Mouse (Mus musculus): ENCODE results near the gene Def8. TPM values are rescaled to one million over a fixed set of nuclear protein-coding genes. Genes with fewer than 3 reads are reported as not detected.
A peak's percentile ranks its signal among the peaks of the same experiment; 100 is the strongest.

The Def8 gene
- polyA plus RNA-seq (2012; rRNA removed) = 41.5 and 41.8 TPM in 2 replicates

DNA sequence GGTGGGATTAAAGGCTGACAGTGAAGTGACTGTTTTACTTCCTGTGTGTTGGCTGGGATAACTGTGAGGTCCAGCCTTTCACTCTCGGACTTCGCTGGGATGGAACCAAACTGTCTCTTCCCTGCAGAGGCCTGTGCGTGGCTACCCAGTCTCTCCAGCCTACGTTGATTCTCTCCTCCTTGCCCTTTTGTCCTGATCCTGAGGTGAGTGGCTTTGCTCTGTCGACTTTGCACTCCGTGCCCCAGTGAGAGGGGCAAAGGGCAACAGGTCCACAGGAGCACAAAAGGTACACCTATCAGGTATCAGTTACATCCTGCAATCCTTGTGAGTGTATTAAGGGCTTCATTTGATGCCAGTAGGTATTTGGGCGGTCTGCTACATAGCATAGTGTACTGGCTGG is at the start of gene Def8:
TSS of gene Def8 (plus strand) at position 87 of the 400 bp plus-strand sequence.
- DNase-seq (ENCODE audit: extremely low spot score in 1 of 2, low spot score in 1 of 2) = no peak

DNA sequence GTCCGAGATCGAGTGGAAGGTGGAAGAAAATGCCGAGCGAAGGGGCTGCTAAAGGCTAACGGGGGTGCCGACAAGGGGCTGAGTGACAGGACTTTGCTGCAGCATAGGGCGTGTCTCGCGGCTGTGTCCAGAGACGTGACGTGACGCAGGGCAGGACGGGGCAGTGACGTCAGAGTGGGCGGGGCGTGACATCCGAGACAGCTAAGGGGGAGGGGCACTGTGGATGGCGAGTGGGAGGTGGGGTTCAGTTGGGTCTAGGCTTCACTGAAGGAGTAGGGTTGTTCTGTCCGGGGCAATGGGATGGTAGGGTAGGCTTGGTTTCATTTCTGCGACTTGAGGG is 49.1 kb upstream of the Def8 start:
- DNase-seq (ENCODE audit: extremely low spot score in 1 of 2, low spot score in 1 of 2) = peak; percentile 87 to 96

DNA sequence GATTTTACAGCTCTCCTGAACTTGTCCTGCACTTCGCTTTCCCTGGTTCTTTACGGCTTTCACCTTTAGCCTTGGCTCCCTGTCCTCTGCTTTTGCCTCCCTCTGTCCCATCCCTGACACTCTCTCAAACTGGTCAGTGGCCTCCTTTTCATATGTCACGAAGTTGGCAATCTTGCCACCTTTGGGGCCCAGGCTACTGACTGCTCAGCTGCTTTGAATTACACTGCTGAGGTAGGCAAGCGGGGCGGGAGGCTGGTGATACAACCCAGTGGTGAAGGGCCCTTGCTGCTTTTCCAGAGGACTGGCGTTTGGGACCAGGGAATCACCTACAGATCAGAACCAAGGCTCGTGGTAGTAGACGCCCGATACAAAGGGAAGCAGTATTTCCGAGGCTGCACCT is 47.6 kb upstream of the Def8 start:
- DNase-seq (ENCODE audit: extremely low spot score in 1 of 2, low spot score in 1 of 2) = no peak

DNA sequence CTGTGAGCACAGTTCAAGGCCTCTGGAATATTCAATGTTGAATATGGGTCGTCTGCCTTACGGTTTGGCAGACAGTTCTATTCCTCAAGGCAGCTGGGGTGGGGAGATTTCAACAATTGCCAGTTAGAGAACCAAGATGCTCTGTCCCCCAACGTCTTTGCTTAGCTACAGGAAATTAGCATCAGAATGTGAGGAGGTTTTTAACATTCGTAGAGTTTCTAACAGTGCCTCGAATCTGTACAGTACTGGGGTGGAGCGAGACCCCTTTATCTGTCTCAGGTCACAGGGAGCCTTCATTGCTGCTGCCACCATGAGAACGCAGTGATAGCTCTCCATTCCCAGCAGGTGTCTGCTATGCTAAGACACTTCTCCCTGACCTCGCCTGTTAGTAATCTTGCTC is 47.2 kb upstream of the Def8 start:
- no peak for DNase-seq (ENCODE audit: extremely low spot score in 1 of 2, low spot score in 1 of 2)

DNA sequence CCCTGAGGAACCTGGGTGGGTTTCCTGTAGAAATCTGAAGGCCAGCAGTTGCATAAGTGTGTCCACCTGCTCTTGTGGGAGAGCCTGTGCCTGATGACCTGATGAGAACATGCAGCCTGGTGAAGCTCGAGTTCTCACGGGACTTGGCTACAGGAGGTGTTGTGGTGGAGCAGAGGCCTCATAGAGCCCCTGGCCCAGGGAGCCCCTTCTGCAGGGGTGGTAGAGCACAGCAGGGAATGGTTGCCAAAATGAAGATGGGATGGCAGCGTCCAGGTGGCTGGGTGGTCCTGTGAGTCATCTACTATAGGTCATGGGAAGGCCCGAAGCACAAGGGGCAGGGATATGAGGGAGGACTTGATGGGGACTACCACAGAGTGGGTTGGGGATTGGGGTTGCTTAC is 41.6 kb upstream of the Def8 start:
- no peak for DNase-seq (ENCODE audit: extremely low spot score in 1 of 2, low spot score in 1 of 2)

DNA sequence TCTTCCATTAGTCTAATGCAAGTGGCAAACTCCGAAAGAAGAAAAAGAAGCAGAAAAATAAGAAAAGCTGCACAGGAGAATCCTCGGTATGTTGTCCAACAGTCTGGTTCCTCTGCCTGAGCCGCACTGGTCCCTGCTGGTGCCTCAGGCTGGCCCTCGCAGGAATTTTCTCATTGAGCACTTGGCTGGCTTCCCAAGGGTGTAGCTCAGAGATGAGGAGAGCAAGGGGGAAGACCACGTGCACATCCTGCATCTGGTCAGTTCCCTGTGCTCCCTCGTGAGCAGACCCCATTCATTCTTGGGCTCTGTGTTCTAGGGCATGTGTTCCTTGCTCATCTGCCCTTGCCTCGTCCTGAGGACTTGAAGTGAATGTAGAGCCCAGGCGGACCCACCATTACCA is 40.8 kb upstream of the Def8 start:
- DNase-seq (ENCODE audit: extremely low spot score in 1 of 2, low spot score in 1 of 2) = no peak

DNA sequence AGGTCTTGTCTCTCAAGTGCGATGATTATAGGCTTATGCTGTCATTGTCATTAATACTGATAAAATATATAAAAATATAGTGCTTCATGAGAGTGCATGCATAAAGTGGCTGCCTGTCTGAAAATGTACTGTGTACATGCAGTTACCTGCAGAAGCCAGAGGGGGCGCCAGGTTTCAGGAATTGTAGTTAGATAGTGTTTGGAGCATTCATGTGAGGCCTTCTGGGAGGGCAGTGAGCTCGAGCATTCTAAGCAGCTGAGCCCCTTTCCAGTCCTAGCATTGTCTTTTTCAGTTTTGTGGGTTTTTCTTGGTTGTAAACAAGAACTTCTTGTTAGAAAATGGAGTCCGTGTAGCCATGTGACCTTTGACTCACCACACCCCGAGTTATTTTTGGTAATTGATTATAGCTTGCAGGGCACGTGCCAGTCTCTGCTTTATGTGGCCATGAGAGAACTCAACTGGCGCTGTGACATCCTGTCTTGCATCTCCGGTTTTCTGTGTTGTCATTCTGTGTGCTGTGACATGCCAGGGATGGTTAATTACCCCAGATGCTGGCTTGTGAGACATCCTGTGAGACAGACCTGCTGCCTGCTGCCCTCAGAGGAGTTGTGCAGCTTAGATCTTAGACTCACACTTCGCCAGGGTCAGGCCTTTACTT is 38.3 kb upstream of the Def8 start:
- peak in 1 of 2 experiments; percentile 46 for DNase-seq (ENCODE audit: extremely low spot score in 1 of 2, low spot score in 1 of 2)

DNA sequence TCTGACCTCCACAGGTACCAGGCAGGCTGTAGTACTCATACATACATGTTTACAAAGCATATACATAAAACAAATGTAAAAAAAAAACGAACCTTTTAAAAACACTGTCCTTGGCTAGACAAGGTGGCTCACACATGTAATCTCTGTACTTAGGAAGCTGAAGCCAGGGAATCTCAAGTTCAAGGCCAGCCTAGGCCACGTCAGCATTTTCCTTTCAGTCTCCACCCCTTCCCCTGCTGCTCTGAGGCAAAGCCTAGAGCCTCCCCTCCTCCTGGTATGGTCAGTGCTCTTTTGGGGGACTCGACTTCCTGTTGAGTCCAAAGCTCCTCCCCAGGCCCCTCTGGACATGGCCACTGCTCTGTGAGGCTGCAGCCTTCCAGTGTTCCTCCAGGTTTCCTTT is 36.3 kb upstream of the Def8 start:
- DNase-seq (ENCODE audit: extremely low spot score in 1 of 2, low spot score in 1 of 2) = no peak

DNA sequence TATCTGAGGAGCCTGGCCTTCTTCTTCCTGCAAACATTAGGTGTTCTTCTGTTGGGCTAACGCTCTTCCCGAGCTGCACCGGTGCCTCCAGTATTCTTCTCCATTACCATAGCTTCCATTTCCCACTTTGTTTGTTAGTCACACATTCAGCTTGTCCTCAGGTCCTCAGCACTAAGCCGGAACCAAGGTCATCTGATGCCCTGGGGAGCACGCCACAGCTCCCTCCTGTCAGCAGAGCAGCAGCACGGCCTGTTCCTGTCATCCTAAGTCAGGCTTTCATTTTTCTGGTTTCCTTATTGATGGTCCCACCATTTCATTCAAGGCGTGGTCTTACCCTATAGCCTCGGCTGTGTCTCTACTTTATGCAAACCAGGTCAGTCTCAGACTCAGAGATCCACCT is 35.5 kb upstream of the Def8 start:
- no peak for DNase-seq (ENCODE audit: extremely low spot score in 1 of 2, low spot score in 1 of 2)

DNA sequence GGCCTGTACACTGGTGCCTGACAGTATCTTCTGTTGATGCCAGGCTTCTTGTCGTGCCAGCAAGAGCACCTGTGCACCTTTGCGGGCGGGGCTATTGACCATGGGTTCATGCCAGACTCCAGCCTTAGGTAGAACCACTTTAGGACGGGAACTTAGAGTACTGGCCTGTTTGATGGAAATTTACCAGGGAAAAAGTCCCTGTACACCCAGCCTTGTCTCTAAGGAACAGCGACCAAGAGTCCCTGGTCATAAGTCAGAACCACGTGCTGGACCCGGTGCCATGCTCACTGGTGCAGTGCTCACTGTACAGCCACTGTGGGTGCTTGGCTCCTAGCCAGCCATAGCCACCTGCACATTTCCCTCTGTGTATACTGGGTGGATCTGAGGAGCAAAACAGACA is 34.3 kb upstream of the Def8 start:
- no peak for DNase-seq (ENCODE audit: extremely low spot score in 1 of 2, low spot score in 1 of 2)

DNA sequence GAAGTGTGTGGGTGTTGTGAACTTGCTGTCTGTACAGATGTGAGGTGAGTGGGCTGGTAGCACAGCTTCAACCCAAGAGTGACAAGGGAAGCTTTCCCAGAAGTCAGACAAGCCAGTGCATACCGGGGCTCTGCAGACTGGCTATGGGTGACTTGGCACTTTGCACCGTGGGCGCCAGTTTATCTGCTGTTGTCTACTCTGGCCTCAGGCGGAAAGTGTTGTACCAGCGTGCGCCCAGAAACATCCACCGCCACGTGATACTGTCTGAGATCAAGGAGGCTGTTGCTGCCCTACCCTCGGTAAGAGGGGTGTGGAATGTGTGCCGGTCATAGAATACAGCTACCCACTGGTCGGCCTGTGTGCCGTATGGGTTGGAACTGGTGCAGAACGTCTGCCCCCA is 25.0 kb upstream of the Def8 start:
- no peak for DNase-seq (ENCODE audit: extremely low spot score in 1 of 2, low spot score in 1 of 2)

DNA sequence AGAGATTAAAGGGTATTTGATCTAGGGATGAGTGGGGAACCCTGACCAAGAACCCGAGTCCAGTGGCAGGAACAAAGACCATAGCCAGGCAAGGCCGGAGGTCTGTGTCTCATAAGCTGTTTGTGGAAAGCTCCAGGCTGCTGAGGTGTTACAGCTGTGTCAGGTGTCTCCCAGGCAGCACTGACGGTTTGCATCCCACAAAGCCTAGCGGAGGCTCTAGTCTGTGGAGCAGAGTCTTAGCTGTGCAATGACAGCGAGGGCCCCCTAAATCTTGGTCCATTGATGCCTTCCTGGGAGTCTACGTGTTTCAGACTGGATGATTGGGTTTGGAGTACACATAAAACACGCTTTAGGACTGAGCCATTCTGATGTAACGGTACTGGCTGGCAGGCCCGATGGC is 21.4 kb upstream of the Def8 start:
- DNase-seq (ENCODE audit: extremely low spot score in 1 of 2, low spot score in 1 of 2) = no peak

DNA sequence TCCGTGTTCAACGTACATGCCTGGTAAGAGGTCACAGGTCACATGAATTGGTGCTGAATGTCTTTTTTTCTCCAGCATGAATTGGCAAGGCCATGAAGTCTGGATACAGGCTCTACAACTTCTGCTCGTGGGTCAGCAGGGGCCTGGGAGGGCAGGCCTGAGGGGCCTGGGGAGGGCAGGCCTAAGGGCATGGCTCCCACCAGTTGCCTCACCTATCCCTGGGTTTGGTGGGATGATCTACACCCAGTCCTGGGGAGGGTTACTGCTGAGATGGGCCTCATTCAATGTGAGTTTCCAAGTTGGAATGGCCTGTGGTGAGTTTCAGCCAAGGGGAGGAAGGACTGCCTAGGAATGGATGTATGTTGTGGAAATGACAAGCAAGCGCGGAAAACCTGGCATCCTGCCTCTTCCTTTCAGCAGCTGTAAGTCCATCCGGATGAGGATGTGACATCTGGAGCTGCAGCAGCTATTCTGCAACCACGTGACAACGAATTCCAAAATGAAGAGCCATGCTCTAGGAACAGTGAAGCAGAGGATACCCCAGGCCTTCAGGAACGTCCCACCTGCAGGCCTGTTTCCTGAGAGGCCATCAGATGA is 20.5 kb upstream of the Def8 start:
- DNase-seq (ENCODE audit: extremely low spot score in 1 of 2, low spot score in 1 of 2) = no peak

DNA sequence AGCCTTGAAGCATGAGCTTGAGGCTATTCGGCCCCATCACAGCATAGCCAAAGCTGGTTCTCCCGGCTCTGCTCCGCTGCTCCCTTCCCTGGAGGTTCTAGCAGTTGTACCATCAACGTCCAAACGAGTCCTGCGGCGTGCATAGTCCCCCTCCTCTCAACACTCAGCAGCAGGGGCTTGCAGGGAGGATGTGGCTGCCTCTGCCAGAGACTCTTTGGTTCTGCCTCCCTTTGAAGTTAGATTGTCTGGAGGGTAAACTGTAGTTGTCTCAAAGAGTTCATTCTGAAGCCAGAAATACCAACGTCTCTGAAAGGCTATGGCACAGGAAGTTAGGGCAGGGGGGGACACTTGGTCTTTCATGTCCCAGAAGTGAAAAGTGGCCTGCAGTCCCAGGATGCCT is 18.8 kb upstream of the Def8 start:
- DNase-seq (ENCODE audit: extremely low spot score in 1 of 2, low spot score in 1 of 2) = no peak

DNA sequence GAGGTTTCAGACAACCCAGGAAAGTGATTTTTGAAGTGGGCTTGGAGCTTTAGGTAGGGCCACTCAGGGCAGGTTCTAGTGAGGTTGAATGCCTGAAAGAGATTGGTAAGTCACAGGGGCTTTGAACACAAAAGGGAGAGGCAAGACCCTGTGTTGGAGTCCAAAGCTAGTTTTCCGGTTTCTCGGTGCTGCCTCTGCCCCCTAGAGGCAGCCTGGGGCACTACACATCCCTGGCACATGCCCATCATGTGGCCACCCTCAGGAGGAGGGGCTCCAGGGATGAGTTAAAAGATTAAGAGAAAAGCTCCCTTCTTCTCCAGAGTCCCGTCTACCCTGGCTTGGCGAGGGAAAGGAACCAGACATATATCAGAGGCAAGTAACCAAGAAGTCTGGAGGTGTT is 16.5 kb upstream of the Def8 start, which contains the start of gene Mc1r:
TSS of gene Mc1r (plus strand) at position 322 of the 400 bp plus-strand sequence.
- DNase-seq (ENCODE audit: extremely low spot score in 1 of 2, low spot score in 1 of 2) = peak in 1 of 2 experiments; percentile 86

DNA sequence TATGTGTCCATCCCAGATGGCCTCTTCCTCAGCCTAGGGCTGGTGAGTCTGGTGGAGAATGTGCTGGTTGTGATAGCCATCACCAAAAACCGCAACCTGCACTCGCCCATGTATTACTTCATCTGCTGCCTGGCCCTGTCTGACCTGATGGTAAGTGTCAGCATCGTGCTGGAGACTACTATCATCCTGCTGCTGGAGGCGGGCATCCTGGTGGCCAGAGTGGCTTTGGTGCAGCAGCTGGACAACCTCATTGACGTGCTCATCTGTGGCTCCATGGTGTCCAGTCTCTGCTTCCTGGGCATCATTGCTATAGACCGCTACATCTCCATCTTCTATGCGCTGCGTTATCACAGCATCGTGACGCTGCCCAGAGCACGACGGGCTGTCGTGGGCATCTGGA is 15.7 kb upstream of the Def8 start:
- no peak for DNase-seq (ENCODE audit: extremely low spot score in 1 of 2, low spot score in 1 of 2)

DNA sequence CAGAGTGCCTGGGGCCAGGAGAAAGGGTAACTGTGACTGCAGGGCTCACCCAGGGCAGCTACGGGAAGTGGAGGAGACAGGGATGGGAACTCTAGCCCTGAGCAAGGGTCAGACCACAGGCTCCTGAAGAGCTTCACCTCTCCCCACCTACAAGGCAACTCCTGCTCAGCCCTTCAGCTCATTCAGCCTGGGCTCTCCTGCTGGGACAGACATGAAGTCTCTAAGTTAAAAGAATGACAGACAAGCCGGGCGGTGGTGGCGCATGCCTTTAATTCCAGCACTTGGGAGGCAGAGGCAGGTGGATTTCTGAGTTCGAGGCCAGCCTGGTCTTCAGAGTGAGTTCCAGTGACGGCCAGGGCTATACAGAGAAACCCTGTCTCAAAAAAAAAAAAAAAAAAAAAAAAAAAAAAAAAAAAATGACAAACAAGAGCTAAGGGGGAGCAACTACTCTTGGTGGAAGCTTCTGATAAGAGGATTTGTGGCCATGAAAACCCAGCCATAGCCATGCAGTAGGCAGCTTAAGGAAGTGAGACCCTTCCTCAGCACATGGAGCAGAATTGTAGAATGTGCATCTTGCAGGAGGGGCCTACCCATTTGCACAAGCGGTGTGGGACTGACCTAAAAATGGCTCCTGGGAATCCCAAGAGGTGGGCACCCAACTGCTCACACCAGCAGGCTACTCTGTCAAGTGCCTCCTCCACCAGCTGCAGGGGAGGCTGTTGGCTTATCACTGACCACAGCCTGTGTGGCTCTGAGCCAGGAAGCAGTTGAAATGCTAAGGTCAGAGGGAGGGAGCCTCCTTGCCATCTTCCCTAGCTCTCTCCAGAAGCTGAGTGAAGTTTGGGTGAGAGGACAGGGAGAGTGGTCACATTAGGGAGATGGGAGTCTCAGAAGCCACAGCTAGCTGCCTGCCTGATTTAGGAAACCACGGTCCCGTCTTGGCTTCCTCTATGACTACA is 14.5 kb upstream of the Def8 start:
- DNase-seq (ENCODE audit: extremely low spot score in 1 of 2, low spot score in 1 of 2) = no peak

DNA sequence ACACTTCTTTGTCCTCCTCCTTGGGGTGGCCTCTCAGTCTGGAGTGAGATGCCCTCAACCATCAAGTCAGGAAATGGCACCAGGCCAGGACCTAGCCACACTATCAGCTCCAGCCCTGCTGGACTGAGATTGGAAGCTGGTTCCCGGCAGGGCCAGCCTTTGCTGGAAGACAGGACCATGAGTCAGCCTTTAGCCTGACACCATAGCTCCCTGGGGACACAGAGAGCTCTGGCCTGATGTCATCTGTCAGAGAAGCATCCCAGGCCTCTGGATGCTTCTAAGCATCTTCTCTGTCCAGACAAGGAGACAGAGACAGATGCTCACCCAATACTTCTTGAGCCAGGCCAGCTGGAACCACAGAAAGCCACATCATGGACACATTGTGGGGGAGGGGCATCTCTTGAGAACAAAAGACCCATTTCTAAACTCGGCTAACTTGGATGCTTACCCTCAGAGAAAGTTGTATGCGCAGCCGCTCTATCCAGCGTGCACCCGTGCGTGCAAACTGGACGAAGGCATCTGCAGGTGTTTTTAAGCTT is 13.2 kb upstream of the Def8 start:
- DNase-seq (ENCODE audit: extremely low spot score in 1 of 2, low spot score in 1 of 2) = no peak

DNA sequence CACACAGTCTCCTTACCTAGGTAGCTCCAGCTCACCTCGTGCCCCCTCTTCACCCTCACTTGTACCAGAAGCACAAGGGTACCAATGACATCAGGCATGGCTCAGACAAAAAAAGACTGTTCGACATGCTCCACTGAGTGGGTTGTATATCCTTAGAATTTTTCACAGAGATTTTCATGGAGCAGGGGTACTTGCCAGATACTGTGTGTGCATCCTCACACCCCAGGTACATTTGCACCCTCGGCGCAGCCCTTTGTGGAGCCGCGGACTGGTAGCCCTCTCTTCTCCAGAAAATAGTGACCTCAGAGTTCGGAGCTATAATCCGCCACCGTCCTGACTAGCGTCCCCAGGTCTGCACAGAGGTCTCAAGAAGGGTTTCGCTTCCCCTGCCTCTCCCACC is 12.5 kb upstream of the Def8 start:
- DNase-seq (ENCODE audit: extremely low spot score in 1 of 2, low spot score in 1 of 2) = no peak

DNA sequence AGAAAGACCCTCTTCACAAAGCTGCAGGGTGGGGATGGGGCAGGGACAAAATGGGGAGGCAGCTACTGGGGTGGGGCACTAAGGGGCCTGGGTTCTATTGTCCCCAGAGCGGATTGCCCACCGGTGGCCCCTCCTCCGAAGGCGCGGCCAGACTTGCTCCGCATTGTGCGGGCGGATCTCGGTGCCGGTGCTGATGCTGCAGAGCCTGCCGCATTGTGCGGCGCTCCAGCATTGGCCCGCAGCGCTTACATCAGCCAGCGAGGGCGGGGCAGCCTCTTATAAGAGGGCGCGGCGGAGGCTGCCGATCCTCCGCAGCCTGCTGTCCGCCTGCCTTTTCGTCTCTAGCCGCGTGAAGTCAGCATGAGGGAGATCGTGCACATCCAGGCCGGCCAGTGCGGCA is 12.1 kb upstream of the Def8 start, which contains the start of gene Tubb3:
TSS of gene Tubb3 (plus strand) at position 179 of the 400 bp plus-strand sequence.
- DNase-seq (ENCODE audit: extremely low spot score in 1 of 2, low spot score in 1 of 2) = peak; percentile 85 to 92

DNA sequence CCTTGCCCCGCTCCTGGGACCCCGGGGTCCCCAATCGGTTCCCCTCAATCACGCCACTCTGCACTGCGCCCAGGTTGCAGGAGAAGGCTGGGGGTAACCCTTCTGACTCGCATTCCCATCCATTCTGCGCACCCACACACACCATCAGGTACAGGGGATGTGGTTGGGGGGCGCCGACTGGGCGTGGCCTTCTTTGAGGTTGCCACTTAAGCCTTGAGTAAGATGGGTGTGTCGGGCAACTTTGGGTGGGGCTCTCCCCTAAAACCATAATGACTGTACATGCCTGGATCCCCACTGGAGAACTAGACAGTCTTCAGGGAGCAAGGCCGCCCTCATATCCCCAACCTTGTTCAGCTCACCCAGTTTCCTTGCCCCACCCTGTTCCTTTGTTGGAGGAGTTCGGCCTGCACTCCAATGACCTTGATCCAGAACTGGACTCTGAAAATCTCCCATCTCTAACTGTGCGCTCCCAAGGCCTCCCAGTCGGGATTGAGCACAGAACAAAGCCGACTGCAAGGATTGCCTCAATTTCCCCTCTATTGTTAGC is 11.5 kb upstream of the Def8 start:
- DNase-seq (ENCODE audit: extremely low spot score in 1 of 2, low spot score in 1 of 2) = no peak

All from frontal cortex, adult 2 months (tissue).